Mouse (Mus musculus) adrenal gland, postnatal 10 days (tissue): ENCODE measurements around the gene Shisa6. TPM values are rescaled to one million over a fixed set of nuclear protein-coding genes. Genes with fewer than 3 reads are reported as not detected.
A peak's percentile ranks its signal among the peaks of the same experiment; 100 is the strongest.

Source experiments
- DNase-seq: peaks from one replicate; pipeline ENCODE4 v3.0.0; 2021; ENCODE audit warnings: mixed read lengths
- long read RNA-seq, 2 experiments: library from polyadenylated mRNA; stranded (forward); transcript quantifications; one replicate each; pipeline ENCODE4 v2.0.0; 2021
- total RNA-seq, 2 experiments: library from RNA; stranded (reverse); gene quantifications; 2 replicates each; pipeline ENCODE4 v1.2.3; 2021

The Shisa6 gene
- under 1 TPM; 0.15 to 0.21 TPM for total RNA-seq
- long read RNA-seq, experiment 1, result 0 reads
- long read RNA-seq, experiment 2, result 0 reads

DNA sequence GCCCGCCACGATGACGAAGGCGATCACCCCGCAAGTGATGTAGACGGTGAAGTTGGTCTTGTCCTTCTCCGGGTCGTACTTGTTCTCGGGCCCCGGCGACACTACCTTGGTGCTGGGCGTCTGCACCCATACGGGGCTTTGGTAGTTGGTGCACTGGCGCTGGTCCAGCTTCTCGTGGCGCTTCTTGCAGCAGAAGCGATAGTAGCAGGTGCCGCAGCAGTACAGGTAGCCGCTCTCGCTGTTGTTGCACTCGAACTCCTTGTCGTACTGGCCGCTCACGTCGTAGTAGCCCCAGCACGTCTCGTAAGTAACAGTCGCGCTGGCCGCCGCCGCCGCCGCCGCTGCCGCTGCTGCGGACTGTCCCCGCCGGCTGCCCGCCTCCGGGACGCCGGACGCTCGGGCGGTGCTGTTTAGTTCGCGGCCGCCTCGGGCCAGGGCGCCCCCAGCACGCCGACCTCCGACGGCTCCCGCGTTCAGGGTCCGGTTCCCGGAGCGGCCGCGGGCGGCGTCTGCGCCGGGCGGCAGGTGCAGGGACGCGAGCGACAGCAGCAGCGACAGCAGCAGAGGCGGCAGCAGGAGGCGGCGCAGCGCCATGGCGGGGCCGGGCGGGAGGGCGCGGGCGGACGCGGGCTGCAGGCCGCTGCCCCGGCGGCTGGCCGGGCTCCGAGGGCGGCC lies at the start of gene Shisa6:
Gene Shisa6, minus strand, starts transcription at position 594 of the 675 bp plus-strand sequence.
- DNase-seq, result peak; percentile 38

DNA sequence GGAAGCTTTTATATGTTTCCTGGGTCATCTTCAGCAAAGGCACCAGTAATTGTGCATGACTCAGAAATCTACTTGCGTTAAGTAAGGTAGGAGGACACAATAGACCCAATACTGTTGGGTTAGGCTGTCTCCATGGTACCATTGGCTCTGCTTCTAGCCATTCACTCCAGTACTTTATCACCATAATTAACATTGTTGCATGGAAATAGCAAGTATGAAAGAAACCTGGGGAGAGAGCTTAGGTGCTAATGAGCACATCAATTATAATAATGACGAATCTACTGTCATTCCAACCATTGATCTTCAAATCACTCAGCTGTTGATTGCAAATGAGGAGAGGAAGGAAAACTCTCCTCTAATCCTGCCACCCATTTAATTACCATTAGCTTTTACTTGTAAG lies 48.1 kb upstream of the Shisa6 start:
- DNase-seq, result no peak

DNA sequence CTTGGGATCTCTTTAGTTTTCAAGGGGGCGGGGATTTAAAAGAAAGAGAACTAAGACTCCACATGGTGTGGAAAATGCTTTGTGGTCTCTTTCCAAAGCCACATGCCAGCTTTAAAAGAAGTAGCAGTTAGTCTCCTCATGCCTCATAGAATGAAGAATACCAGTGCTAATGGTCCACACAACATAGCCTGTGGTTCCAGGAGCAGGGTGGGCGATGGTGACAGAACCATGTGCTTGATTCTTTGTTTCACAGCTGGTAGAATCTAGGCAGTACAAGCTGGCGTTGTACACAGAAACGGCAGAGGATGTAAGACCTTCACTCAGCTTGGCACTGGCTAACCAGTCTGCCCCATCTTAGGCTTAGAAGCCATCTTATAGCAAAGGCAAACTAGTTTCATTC lies 43.3 kb upstream of the Shisa6 start:
- DNase-seq, result no peak

DNA sequence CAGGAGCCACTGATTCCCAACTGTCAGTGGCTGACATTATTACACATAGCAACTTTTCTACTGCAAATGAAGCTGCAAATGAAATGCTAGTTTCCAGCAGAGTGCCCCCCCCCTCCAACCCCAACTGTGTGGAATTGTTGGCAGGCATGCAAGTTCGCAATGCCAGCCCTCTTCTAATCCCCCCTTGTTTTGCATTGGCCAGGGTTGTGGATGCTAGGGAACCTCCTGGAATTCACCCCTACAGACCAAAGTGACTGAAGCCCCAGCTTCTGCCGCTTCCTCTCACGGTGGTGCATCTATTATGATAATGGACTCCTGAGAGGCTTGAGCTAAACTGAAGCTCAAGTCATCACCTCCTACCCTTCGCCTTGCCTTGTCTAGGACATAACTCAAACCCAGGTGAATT lies 42.6 kb upstream of the Shisa6 start:
- DNase-seq, result no peak

DNA sequence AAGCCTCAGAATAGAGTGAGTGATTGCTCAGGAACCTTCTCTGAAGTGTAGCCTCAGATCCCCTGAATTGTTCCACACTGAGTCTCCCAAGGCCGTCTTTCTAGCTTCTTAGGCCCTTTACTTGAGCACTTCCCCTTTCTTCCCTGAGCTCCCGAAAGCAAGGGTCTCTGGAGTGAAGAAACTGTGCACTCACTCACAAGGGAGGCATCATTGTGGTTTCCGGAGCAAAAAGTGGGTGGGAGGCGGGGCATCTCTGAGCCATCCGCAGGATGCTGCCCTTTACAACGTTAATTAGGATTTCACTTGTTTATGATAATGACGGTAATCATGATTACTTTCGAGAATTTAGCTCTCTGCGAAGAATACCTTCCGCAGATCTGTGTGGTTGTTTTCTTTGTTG lies 41.6 kb upstream of the Shisa6 start:
- DNase-seq, result no peak

DNA sequence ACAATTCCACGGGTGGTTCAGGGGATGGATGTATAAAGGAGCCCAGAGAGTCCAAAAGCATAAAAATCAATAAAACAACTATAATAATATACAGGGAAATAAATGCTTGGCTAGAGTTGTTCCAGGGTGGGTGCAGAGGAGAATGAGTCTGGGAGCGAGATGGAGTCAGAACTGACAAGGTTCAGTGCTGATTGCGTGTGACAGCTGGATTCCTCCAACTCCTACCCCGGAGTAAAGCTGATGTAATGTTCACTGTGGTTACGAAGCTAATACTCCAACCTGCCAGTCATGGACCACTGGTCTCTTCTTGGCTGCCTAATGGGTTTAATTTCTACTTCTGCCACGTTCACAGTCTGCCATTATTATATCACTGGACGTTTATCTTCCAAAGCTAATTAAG lies 36.5 kb upstream of the Shisa6 start:
- DNase-seq, result no peak

DNA sequence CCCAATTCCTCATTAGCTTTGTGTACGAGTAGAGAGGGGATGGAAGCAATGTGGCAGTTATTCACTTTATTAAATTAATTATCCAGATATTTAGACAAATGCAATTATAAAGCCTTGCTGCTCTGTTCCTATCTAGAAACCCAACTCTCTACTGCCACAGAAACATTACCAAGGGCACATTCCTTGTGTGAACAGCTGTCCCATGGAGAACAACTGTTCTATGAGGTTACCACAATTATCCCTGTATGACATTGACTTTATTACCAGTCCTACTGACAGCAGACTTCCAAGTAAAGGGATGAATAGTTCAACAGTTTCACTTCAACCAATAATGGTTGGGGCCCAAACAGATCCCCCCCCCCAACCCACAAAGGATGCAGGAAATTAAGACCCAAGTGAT lies 12.1 kb upstream of the Shisa6 start:
- DNase-seq, result no peak

DNA sequence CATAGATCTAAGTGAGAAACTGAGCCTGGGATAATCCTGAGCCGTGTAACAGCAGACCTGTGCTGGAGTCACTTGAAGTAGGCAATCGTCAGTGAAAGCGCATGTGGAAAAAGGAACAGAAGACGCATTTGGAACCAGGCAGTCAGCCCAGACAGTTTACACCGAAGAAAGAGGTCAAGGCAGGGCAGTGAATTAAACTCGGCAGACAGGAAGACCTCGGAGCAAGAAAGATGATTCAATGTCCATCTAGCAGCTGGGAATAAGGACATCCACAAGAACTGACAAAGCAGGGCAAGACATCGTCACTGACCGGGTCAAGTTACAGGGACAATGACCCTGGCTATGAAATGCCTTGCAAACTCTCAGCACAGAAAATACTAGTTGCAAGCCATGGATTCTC lies 10.1 kb upstream of the Shisa6 start:
- DNase-seq, result peak; percentile 15

DNA sequence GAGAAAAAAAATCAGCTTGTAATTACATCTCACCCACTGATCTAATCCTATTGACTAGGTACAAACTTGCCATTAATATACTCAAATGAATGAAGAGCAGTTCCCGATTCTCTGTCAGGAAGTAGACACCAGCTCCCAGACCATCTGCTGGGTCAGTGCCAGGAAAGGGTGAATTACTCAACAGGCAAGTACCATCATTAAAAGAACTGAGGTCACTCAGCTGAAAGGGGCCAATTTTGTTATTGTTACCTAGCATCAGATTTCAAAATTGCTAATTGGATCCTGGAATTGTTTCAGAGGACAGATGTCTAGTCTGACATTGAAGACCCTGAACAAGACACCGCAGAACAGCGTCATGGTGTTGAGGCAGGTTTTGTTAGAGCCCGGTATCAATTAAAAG lies 9.4 kb upstream of the Shisa6 start:
- DNase-seq, result peak; percentile 52

DNA sequence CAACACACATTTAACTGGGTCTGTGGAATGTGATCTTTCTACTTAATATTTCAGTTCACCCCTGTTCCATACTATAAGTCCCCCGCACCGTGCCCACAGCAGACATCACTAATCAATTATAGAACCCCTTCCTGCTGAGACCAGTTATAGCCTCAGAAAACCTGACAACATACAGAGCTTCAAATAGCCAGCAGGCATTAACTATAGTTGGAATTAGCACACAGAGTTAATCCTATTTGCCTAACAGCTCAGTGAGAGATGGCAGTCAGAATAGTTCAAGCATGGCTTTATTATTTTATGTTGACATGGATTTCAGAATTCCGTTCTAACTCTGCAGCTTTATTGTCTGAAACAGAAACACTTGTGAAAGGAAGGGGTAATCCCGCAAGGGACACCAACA lies 8.5 kb upstream of the Shisa6 start:
- no peak for DNase-seq

DNA sequence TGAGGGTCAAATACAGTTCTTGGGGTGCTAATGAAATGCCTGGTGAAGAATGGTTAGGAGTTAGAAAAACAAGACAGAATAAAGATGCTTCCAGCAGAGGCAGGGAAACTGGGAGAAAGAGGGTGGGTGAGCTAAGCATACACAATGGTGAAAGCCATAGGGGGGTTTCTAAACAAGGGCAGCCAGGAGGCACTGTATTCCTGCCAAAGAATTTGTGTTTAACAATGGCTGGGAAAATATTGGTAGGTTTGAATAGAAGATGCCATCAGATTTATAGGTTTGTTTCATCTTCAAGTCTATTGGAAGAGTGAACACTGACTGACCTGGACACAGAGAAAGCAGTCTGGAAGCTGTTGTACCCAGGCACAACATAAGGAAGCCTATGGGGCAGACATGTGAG lies 2.4 kb upstream of the Shisa6 start:
- DNase-seq, result no peak

DNA sequence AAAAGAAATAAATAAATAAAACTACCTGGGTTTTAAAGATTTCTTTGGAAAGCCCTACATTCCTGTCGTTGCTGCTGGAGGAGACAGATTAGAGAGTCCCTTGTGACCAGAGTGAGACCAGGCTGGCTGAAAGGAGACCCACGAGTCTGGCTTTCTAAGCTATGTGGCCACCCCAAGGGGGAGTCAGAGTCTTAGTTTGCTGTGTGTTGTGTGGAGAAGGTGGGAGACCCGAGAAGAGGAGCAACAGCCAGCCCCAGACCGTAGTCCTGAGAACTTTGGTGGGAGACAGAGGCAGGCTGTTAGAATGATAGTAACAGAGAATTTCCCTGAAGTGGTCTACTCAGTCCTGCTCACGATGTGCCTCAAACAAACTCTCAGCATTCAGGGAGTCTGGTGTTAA lies 1.6 kb upstream of the Shisa6 start:
- no peak for DNase-seq

DNA sequence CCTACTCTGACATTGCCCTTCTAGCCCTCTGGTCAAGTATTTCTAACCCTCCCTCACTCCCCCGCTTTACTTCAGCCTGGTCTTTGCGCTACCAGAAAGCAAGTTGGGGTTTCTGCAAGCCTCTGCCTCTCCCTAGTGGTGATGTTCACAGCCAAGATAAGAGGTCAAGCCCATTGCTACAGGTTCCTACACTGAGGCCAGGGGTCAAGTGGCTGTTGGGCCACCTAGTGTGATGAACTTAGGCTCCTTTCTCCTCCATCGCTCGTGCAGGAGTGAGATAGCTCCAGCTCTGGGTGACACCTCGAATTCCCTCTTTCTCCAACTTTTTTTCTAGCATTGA lies 1.2 kb upstream of the Shisa6 start:
- DNase-seq, result no peak

DNA sequence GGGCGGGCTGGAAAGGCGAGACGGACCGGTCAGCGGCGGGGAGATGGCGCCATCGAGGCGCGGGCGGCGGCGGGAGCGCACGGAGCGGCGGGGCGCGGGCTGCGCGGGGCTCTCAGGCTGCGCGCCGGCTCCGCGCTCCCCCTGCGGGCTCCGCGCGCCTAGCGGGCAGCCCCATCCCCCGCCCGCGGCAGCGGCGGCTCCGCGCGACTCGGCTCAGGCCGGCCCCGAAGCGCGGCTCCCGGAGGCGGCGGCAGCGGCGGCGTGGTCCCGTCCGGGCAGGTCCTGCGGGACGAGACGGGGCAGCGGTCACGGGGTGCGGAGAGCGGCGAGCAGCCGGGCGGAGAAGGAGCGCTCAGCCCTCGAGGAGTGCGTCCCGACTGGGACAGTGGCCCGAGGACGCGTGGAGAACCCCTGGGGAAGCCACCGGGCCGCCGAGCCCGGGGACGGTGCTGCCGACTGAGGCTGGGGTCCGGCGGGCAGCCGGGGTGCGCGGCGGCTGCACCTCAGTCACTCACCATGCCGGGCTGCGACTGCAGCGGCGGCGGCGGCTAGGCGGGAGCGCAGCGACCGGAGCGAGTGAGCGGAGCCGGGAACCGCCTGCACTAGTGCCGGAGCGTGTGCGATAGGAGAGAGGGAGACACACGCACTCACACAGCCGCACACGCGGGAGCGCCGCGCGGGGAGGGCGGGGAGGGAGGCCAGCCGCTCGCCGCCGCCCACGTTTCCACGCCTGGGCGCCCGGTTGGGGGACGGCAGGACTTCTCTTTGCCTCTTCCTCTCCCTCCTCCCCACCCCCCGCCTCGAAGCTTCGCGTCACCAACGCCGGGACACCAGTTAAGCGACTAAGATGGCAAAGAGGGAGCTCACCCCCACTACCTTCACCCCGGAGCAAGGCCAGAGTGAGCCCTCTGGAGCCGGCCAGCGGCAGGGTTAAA lies 549 bp upstream of the Shisa6 start:
- DNase-seq, result peak; percentile 18

DNA sequence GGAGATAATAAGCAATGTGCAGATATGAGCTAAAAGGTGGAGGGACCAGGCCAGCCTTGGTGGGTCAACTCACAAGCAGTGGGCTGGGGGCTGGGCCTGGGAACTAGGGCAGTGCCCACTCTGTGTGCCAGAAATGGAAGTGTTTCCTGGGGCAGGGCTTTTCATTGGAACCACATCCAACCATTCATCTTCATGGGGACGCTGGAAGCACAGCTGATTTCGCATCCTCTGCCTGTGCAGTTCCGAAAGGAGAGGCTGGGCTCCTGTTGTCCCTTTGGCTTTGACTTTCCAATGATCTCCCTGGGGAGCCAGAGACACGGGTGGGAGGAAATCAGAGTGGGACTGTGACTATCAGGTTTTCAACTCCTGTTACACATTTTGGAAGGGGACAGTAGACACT lies 1.5 kb downstream of the Shisa6 start:
- DNase-seq, result no peak

DNA sequence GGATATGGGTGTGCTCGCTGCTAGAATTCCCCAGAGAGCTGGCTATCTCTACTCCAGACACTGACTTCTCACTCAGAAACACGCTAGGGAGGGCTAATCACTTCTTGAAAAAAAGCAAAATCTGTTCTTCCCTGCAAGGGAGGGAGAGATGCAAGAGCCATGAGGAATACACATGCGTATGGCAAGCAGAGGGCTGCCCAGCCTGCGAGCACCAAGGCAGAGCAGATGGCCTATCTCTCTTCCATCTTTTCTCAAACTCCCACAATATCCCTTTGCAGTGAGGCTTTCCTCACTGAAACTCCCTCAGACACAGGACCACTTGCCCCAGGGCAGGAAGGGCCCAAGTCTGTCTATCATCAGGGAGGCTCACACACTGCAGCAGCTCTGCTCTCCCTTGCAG lies 3.4 kb downstream of the Shisa6 start:
- no peak for DNase-seq

DNA sequence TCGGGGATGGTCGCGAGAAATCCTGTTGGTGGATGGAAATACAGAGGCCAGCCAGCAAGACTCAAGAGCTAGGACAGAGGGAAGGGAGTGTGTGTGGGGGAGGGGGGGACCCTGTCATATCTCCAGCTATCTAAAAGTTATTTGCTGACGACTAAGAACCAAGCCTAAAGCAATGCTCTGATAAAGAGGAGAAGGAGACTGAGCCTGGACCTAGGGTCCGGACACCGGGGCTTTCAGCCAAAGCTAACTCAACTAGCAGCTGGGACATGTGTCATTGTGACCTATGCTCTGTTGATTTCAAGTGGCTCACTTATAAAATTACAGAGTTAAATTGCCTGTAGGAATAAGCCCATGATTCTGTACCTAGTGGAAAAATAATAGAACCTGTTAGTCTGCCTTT lies 6.4 kb downstream of the Shisa6 start:
- DNase-seq, result no peak

DNA sequence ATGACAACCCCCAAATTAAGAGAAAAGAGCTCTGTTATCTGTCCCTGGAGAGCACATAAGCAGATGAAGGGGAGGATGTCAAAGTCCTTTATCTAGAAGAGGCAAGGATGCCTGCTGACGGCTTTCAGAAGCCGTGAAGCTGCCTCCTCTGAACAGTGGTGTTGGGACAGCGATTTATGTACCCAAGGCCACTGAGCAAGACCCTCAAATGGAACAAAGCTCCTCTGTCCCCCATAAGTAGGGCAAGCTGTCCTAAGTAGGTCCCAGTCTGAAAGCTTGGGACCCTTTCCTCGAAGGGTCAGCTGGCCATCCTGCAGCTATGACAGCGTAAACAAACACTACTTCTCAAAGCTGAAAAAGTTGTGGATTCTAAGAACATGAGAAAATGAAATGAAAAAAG lies 11.4 kb downstream of the Shisa6 start:
- DNase-seq, result no peak

DNA sequence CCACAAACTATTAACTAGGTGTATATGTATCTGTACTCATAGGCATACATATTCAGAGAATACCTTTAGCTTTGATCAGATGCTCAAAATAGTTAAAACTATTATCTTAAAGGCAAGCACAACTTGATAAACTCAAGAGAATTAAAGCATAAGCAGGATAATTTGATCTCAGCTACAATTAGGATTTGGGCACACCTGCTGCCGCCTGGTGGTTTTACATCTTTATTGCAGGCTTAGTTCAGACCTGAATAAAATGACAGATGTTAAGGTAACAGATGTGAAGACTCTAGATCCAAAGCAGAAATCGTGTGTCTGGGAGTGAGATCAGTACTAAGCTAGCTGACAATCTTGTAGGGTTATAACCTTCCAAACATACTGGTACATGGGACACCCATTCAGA lies 24.8 kb downstream of the Shisa6 start:
- DNase-seq, result no peak

DNA sequence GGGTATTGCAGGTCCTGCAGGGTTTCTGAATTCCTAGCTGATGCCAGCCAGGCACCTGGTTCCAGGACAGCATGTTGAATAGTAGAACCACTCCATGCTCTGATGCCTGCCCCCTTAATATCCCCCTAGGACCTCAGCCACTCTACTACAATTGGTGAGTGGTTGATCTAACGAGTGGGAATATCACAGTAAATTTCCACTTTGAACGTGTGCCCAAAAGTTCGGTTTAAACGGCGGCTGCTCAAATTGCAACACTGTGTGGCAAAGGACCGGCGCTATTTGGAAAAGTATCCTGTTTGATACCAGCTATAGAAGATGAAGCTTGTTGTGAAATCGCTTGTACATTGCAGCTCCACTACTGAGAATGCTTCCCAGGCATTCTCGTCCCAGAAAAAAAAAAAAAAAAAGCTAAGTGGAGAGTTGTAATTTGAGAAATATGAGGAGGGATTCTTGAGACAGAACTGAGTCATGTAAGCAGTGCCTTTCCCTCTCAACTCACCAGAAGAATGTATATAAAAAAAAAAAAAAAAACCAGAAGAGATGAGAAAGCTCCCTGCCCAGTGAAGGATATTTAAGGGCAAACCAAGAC lies 26.8 kb downstream of the Shisa6 start:
- DNase-seq, result no peak

DNA sequence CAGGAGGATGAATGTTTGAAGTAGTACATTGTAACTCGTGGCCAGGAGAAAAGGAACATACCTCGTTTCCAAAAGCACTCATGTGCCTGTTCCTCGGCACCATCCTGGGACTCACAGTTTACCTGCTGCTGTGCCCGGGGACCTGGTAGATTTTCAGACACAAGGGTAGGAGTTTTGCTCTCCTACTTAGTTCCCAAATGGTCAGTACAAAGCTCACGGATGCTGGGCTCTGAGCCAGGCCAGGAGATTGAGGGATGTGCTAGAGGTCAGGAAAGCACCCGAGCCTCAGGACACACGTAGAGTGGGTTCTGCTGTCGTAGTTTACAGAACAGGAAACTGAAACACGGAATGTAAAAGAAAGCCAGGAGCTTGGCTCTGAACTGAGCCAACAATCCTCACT lies 29.5 kb downstream of the Shisa6 start:
- DNase-seq, result no peak

DNA sequence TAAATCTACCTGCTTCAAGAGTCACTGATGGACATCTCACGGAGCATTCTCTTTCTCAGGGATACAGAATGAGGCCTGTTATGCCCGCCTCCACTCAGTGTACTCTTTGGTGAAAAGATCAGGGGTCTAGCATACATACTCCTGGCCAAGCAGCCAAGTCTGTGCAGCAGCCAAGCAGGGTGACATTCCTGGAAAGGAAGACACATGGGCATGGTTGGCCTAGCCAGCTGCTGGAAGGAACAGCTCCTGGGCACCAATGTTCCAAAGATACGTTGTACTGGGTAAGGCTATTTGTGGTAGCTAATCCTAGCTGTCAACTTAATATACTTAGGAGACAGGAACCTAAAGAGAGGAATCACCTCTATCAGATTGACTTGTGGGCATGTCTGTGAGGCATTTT lies 31.4 kb downstream of the Shisa6 start:
- DNase-seq, result no peak

DNA sequence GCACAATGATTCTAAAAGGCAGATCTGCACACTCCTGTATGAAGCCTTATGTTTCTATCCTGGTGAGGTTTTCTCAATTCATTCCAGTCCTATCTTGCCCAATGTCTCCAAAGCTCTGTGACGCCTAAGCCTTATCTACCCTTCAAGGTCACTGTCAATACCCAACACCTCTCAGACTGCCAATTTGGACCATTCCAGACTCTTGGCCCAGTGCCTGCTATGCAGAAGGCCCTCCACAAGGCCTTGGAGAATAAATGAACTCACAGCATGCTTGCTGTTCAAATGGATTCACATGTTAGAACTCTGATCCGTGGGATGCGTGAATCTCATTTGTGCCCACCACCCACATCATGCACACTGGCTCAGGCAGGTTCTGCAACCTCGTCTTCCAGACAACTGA lies 38.0 kb downstream of the Shisa6 start:
- DNase-seq, result peak; percentile 79

DNA sequence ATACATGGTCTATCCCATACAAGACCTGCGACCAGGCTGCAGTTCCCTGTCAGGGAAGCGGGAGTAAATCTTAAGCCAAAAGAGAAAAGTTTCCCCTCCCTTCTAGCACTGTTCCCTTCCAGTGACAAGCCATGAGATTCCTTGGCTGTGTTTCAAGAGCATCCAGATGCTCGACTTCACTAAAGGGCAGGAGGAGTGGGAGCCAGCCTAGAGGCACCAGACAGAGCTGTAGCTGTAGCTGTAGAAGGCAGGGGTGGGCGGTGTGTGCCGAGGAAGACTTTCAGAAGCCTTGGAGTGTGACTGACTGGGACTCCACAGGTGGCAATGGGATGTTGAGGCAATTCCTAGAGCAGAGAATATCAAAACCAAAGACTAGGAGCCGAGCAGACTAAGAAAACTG lies 43.3 kb downstream of the Shisa6 start:
- no peak for DNase-seq
